Mouse (Mus musculus): Measurements from ENCODE around the gene Olfr876.

DNA sequence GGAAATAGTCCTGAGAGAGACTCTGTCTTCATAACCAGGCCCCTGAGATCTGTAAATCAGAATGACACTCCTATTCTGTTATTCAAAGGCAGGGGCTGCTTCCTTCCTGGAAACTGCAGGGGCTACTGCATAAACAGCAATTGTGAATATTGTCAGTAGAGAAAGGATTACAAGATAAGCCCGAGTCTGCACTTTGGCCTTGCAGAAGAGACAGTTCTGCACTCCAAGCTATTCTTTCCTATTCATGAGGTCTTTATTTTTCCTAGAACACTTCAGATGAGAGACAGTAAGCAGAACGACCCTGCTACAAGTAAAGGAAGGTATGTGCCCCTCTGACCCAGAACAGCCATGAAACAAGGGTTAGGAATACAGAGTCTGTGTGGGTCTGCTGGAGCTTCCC is 31.1 kb upstream of the Olfr876 start, which contains the start of gene Olfr875:
- TF ChIP-seq CTCF (conservative IDR thresholded peaks at IDR 0.05; ENCODE audit: low read length) (no peak), POU5F1 (IDR thresholded peaks at IDR 0.05; ENCODE audit: borderline replicate concordance, low read length) (no peak), NANOG (IDR thresholded peaks at IDR 0.05; ENCODE audit: borderline replicate concordance, low read length) (no peak)

All from E14TG2a.4 (cell line).